Mouse (Mus musculus) layer of hippocampus, postnatal 10 days (tissue): Measurements from ENCODE around the gene Camk2d. TPM values are rescaled to one million over a fixed set of nuclear protein-coding genes. Genes with fewer than 3 reads are reported as not detected.

Experiments used
- DNase-seq, 2 experiments: peaks; one replicate each; pipeline ENCODE4 v3.0.0; 2021; ENCODE audit warnings: low spot score in 2 of 2
- total RNA-seq, 2 experiments: library from RNA; stranded (reverse); gene quantifications; 2 replicates each; pipeline ENCODE4 v1.2.3; 2021

The Camk2d gene
- total RNA-seq, 2 experiments from 2014 or later = 67.3 to 73.7 TPM

GRCm38 (mm10) chr3:126611624-126612023, 15.5 kb downstream of the Camk2d start:
- no peak for DNase-seq

GRCm38 (mm10) chr3:126612748-126613509, 16.8 kb downstream of the Camk2d start:
- DNase-seq = no peak

- DNase-seq = no peak
These were observed 17.5 kb downstream of the Camk2d start for GRCm38 (mm10) chr3:126613510-126614128.

GRCm38 (mm10) chr3:126615306-126615705, 19.2 kb downstream of the Camk2d start:
- no peak for DNase-seq

- DNase-seq = no peak
These were observed 24.1 kb downstream of the Camk2d start for GRCm38 (mm10) chr3:126620152-126620551.

GRCm38 (mm10) chr3:126622509-126622908, 26.4 kb downstream of the Camk2d start:
- no peak for DNase-seq

- DNase-seq = no peak
These were observed 29.1 kb downstream of the Camk2d start for GRCm38 (mm10) chr3:126624994-126625763.

- DNase-seq = no peak
These were observed 29.6 kb downstream of the Camk2d start for GRCm38 (mm10) chr3:126625764-126626040.

- no peak for DNase-seq
These were observed 31.9 kb downstream of the Camk2d start for GRCm38 (mm10) chr3:126627968-126628367.

- no peak for DNase-seq
These were observed 32.3 kb downstream of the Camk2d start for GRCm38 (mm10) chr3:126628380-126628779.

GRCm38 (mm10) chr3:126629040-126629439, 32.9 kb downstream of the Camk2d start:
- no peak for DNase-seq

GRCm38 (mm10) chr3:126630111-126630869, 34.2 kb downstream of the Camk2d start:
- no peak for DNase-seq

- DNase-seq = no peak
These were observed 35.5 kb downstream of the Camk2d start for GRCm38 (mm10) chr3:126631583-126631982.

- DNase-seq = no peak
These were observed 36.5 kb downstream of the Camk2d start for GRCm38 (mm10) chr3:126632580-126632979.

- no peak for DNase-seq
These were observed 38.1 kb downstream of the Camk2d start for GRCm38 (mm10) chr3:126634171-126634570.

GRCm38 (mm10) chr3:126638259-126638658, 42.2 kb downstream of the Camk2d start:
- DNase-seq = no peak

GRCm38 (mm10) chr3:126639098-126639513, 43.0 kb downstream of the Camk2d start:
- DNase-seq = no peak

- DNase-seq = no peak
These were observed 44.5 kb downstream of the Camk2d start for GRCm38 (mm10) chr3:126640443-126641251.

- DNase-seq = no peak
These were observed 45.3 kb downstream of the Camk2d start for GRCm38 (mm10) chr3:126641451-126641850.
